Mouse (Mus musculus) megakaryocyte, adult 5-6 weeks (primary cell): ENCODE data around the gene Mad2l2. TPM values are rescaled to one million over a fixed set of nuclear protein-coding genes. Genes with fewer than 3 reads are reported as not detected.

Experiments used
- ATAC-seq: 2 replicates; pipeline ENCODE4 v1.8.0; 2016; ENCODE audit warnings: mild to moderate bottlenecking, inconsistent platforms; ENCODE audit not compliant: poor library complexity, severe bottlenecking
- total RNA-seq, 2 experiments: library from RNA; stranded (forward) in 1 of 2; stranded (reverse) in 1 of 2; fragments of 153-499, 151-499 nt in 1 of 2; fragments of 221-1000, 200-1000 nt in 1 of 2; gene quantifications; 2 replicates each; pipeline versions ENCODE4 v1.2.3 to v1.2.4; 2015 to 2017

Mad2l2 gene
- total RNA-seq, 2 experiments from 2014 or later: 5.9 to 21.9 TPM

- peak; percentile 91 for ATAC-seq
Observed at GRCm38 (mm10) chr4:148140098-148141011, 10.2 kb downstream of the Mad2l2 start.

DNA sequence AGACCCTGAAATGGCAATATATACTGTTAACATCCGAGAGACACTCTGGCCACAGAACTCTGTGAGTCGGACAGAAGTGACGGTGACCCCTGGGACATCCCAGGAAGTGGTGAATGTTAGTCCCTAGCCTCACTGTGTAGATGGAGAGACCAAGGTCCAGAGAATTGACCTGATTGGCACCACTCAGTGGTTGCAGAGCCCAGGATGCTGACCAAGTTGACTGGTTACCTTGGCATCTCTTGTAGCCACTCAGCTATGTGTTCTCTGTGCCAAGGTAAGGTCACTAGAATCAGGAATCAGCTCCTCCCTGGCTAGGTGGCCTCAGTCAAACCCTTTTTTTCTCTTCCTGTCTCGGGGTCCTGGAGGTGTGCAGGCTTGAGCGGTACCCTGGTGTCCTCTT is 13.5 kb downstream of the Mad2l2 start:
- no peak for ATAC-seq

- no peak for ATAC-seq
Observed at GRCm38 (mm10) chr4:148147714-148148113, 17.5 kb downstream of the Mad2l2 start.

GRCm38 (mm10) chr4:148149540-148149939 is 19.4 kb downstream of the Mad2l2 start:
- no peak for ATAC-seq

DNA sequence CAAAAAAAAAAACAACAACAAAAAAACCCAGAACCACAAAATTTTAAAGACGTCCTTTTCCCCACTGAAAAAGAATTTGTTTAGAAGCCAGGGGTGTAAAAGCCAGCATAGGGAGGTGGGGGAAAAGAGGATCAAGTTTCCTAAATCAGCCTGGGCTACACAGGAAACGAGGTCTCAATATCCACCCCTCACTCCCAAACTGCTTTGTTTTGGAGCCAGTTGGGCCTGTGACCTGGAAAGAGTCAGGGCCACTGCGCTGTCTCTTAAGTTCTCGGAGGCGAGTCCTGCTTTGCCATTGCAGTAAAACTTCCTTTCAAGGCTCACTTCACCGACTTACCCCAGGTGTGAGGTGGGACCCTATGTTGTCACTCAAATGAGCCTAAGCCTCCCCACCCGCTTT is 20.1 kb downstream of the Mad2l2 start:
- no peak for ATAC-seq

- no peak for ATAC-seq
Observed at GRCm38 (mm10) chr4:148150953-148151266, 20.7 kb downstream of the Mad2l2 start.

GRCm38 (mm10) chr4:148151267-148152168 is 21.3 kb downstream of the Mad2l2 start, which contains the start of gene Fbxo6:
Gene Fbxo6 (minus strand): TSS chr4:148152140.
- peak; percentile 91 for ATAC-seq

GRCm38 (mm10) chr4:148152547-148152946 is 22.4 kb downstream of the Mad2l2 start:
- ATAC-seq: no peak

DNA sequence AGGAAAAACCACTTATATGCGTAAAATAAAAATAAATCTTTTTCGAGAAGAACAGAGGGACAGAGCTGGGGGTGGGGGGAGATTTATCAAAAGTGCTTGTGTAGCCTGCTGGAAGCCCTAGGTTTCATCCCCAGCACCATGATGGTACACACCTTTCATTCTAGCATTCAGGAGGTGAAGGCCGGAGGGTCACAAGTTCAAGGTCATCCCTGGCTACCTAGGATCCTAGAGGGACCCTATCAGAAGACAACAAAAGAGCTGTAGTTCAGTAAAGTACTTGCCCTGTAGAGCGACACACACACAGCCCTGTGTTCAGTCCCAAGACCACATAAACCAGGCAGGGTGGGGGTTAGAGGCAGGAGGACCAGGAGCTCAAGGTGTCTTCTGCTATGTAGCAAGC is 23.8 kb downstream of the Mad2l2 start:
- no peak for ATAC-seq

- no peak for ATAC-seq
Observed at GRCm38 (mm10) chr4:148154982-148155381, 24.8 kb downstream of the Mad2l2 start.

GRCm38 (mm10) chr4:148158436-148159348 is 28.5 kb downstream of the Mad2l2 start:
- no peak for ATAC-seq

DNA sequence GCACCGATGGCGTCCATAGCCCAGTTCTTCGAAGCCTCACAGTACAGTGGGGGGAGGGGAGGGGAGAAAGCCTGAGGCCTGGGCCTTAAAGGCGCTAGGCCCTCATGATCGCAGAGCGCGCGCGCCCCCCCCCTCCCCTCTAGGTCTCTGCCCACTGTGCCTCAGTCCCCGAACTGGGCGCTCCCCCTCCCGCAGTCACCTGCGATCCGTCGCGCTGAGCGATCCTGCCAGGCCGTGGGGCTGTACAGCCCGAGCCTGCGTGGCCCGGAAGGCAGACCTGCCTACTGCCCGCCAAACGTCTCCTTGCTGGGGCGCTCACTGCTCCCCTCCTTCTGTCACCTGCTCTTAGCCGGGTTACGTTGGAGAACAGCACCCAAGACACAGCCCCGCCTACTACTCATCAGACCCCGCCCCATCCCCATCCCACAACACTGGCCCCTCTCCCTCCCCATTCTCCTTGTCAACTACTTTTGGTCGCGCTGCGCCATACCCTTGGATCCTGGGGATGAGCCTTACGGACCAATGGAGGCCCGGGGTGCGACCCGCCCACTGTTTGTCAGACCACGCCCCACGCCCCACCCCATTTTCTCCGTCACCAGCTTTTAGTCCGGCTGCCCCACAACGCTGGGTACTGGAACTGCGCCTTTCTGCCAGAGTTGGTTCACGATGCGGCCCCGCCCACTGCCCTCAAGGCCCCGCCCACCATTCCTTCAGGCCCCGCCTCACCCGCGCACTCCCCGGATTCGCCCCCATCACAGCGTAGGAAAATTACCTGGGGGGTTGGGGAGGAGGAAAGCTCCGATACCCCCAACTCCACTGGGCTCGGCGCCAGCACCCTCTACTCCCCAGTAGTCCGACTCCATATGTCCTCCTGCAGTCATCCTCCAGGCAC is 29.6 kb downstream of the Mad2l2 start:
- ATAC-seq: peak; percentile 76

DNA sequence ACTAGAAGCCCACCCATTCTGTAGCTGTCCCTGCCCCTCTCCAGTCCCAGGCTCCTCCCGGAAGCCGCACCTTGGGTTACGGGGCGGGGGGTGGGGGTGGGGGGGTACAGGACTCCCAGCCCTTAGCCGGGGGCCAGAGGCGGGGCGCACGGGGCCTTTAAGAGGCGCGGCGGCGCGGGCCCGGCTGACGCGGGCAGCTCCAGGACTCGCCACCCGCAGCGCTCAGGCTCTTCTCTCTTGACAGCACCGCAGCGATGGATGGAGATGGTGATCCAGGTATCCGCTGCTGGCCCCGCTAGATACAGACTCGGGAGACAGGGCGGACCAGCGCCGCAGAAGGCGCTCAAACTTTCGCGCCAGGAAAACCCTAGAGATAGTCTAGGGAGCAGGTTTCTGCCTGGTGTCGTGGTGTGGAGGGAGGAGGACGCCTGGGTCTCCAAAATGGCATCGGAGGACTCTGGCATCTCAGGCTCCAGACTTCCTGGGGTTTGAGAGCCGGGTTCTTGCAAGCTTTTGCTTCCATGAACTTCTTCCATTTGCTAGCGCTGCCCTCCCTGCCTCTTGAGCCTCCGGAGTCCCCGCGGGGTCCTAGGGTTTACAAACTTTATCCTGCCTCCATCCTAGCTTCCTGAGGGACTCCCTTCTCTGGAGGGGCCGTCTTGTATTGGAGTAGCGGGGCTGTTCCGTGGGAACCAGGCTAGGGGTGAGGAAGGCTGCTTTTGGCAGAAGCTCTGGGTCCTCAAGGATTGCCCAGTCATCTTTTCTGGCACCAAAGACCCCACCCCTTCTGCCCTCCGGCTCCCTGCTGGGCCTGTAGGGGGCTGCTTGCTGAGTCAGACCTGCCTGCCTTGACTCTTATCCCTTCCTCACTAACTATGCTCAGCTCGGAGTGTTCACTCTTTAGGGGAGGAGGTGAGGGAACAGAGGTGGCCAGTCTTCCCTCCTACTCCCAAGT is 30.5 kb downstream of the Mad2l2 start, which contains the start of the genes Fbxo44 and Fbxo2:
TSS of gene Fbxo44 (minus strand) at position 47 of the 955 bp plus-strand sequence.
TSS of gene Fbxo2 (plus strand) at position 186 of the 955 bp plus-strand sequence.
- ATAC-seq: no peak

DNA sequence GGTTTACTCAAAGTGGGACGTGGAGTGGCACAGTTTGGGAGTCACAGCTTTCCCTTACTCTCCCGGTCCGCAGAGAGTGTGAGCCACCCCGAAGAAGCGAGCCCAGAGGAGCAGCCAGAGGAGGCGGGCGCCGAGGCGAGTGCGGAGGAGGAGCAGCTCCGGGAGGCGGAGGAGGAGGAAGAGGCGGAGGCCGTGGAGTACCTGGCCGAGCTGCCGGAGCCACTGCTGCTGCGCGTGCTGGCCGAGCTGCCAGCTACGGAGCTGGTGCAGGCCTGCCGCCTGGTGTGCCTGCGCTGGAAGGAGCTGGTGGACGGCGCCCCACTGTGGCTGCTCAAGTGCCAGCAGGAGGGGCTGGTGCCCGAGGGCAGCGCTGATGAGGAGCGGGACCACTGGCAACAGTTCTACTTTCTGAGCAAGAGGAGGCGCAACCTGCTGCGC is 33.8 kb downstream of the Mad2l2 start:
- peak; percentile 64 for ATAC-seq

DNA sequence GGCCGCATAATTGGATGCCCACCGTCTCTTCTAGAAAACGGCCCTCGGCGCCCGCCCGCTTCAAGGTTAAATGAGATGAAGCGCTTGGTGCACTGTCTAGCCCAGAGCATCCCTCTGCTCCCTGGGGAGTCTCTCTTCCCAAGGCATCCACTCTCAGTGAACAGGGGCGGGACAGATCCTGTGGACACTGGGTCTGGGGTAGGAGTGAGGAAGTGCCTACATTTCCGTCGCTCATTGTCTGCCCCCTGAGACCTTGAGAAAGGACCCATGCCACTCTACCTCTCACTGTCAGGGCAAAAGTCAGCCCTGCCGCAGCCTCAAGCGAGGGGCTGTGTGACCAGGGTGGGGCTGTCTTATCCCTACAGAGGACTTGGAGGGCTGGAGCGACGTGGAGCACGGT is 34.3 kb downstream of the Mad2l2 start:
- no peak for ATAC-seq

GRCm38 (mm10) chr4:148165551-148165950 is 35.4 kb downstream of the Mad2l2 start:
- no peak for ATAC-seq

DNA sequence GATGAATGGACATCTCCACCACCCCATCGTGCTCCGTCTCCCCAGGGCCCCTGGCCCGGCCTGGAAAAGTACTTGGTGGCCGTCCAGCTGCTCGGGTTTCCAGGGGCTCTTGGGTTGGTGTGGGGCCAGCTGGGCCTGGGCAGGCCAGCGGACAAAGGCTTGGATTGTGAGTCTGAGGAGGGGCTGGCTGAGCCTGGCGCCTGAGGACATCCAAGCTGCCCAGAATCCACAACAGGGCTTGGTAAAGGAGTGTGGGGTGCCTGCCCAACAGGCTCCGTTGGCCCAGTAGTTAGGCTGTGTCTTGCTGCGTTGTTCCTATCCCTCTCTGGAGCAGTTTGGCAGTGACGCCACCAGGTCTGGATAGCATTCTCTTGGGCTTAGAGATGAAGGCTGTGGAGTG is 36.2 kb downstream of the Mad2l2 start:
- no peak for ATAC-seq

DNA sequence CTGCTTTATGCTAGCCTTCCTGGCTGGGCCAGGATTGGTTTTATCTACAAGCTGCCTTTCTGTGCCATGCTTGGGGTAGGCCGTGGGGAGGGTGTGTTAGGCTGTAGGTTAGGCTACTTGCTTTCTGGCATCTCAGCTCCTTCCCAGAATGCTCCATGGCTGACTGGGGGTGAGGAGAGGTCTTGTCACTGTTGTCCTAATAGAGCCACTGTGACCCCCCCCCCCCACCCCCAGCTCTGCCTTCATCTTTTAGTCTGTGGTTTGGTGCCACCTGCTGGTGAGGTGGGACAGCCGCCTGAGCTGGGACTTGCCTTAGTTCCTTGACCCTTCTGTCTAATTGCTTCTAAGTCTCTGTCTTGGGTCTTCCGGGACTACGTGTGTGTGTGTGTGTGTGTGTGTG is 36.8 kb downstream of the Mad2l2 start:
- peak; percentile 29; the same call in 1 of the 2 replicates for ATAC-seq
